Mouse (Mus musculus) frontal cortex, postnatal 36 days (tissue): ENCODE data around the gene Utrn.

Source experiments
- DNase-seq, 2 experiments: peaks; one replicate each; pipeline ENCODE4 v3.0.0; 2022; ENCODE audit warnings: low spot score in 2 of 2

Gene Utrn

GRCm38 (mm10) chr10:12869029-12869671 lies at the start of gene Utrn:
Gene Utrn, minus strand, starts transcription at chr10:12869365.
- peak; percentile 46 to 65 for DNase-seq

DNA sequence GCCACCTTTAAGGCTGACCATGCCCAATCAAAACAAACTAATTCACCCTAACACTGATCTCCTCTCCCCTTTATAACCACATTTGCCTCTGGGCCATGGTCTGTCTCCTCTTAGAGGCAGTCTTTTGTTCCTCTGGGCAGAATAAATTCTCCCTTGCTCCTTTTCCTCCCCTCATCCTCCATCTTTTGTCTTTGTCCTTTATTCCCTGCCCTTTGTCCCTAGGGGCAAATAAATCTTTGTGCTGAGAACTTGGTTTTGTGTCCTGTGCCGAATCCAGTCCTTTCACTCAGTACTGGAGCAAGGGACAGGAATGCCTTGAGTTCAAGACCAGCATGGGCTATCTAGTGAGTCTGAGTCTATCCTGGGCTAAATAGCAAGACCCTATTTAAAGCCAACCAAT lies 48.5 kb upstream of the Utrn start:
- no peak for DNase-seq

- DNase-seq, result no peak
Measured at GRCm38 (mm10) chr10:12916376-12916775, 47.2 kb upstream of the Utrn start.

DNA sequence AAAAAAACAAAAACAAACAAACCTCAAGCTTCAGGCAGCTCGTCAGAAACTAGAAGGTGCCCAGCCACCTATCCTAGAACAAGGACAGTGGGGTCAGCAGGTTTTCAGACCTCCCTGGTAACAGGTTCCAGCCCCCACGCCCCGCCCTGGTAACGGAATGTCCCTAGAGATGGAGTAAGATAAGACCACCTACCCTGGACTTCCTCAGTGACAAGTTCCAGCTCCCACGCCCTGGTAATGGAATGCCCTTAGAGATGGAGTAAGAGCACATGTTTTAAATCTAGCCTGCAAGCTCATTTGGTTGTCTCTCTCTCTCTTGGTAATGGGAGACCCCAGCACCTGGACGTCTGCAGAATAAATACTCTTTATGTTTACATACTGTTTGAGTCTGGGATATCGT lies 46.7 kb upstream of the Utrn start:
- DNase-seq, result no peak

GRCm38 (mm10) chr10:12914203-12914602 lies 45.0 kb upstream of the Utrn start:
- no peak for DNase-seq

GRCm38 (mm10) chr10:12911981-12912530 lies 42.9 kb upstream of the Utrn start:
- DNase-seq, result peak; percentile 14 to 22

DNA sequence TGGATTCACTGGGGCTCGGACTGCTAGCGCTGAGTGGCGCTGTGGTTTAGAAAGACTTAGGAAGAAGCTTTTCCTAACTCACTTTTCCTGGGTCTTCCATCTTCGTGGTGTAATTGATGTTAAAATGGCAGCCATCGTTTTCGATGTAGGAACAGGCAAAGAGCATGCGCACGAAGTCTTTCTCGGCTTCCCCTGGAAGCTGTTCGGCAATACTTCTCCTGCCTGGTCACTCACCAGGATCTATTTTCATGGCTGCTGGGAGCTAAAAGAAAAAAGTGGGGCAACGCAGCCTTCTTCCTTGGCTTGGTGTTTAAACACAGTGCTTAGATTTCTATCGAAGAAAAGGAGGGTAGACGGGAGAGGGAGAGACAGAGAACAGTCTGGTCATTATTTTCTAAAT lies 42.3 kb upstream of the Utrn start:
- no peak for DNase-seq

- no peak for DNase-seq
Measured at GRCm38 (mm10) chr10:12909891-12910290, 40.7 kb upstream of the Utrn start.

DNA sequence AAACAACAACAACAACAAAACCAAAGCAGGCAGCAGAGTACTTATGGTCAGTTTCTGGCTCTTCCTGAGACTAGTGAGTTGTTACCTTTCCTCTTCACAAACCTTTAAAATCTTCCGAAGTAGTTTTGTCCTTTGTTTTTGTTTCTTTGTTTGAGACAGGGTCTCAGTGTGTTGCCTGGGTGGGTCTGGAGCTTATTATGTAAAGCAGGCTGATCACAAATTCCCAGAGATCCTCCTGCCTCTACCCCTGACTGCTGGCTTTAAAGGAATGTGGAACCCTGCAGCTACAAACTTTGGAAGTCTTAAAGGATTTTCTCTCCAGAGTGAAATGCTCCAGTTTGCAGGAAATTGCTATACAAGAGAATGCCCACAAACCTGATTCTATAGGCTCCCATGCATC lies 40.0 kb upstream of the Utrn start:
- no peak for DNase-seq

- no peak for DNase-seq
Measured at GRCm38 (mm10) chr10:12904140-12904528, 35.0 kb upstream of the Utrn start.

GRCm38 (mm10) chr10:12903440-12904139 lies 34.4 kb upstream of the Utrn start:
- no peak for DNase-seq

- no peak for DNase-seq
Measured at GRCm38 (mm10) chr10:12899901-12900300, 30.7 kb upstream of the Utrn start.

- no peak for DNase-seq
Measured at GRCm38 (mm10) chr10:12893339-12893738, 24.2 kb upstream of the Utrn start.

GRCm38 (mm10) chr10:12888373-12888772 lies 19.2 kb upstream of the Utrn start:
- peak in 1 of 2 experiments; percentile 5 for DNase-seq

- DNase-seq, result no peak
Measured at GRCm38 (mm10) chr10:12887792-12888191, 18.6 kb upstream of the Utrn start.

DNA sequence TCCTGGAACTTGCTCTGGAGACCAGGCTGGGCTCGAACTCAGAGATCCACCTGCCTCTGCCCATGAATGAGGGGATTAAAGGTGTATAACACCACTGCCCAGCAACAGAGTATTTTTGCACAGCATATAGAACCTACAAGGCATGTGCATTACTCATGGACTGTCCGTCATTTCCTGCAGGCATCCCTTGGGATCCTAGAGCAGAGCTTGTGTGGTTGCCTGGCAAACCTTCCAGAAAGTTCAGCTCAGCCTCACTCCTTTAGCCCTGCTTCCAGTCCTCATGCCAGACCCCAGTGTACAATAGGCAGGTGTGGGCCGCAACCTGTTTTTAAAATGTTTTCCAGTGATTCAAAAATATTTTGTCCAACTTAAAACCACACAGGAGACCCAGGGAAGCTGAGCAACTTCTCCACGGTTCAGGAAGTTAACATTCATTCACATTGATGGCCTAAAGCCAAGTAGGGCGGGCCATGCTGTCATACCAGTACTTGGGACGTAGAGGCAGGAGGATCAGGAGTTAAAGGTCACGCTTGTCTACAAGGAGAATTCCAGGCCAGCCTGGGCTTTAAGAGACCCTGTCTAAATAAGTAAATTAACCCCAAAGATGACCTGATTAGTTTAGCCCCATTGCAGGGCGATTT lies 15.3 kb upstream of the Utrn start:
- no peak for DNase-seq

GRCm38 (mm10) chr10:12881911-12882310 lies 12.7 kb upstream of the Utrn start:
- DNase-seq, result no peak

DNA sequence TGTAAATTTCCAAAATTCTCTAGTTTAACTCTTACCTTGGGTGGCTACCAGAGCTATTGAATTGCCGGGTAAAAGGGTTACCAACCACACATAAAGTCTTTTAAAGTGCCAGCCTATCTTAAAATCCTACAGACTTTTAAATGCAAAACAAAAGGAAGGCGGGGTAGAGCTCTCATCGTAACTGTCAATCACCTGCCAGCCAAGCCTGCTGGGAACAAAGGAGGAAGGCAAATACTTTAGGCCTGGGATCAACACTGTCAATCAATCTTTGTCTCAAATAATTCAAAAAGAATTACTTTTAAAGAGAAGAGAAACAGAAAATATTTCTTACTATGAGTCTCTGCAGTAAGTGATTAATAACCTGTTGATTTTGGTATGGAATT lies 10.1 kb upstream of the Utrn start:
- DNase-seq, result no peak

- DNase-seq, result no peak
Measured at GRCm38 (mm10) chr10:12878661-12879312, 9.6 kb upstream of the Utrn start.

DNA sequence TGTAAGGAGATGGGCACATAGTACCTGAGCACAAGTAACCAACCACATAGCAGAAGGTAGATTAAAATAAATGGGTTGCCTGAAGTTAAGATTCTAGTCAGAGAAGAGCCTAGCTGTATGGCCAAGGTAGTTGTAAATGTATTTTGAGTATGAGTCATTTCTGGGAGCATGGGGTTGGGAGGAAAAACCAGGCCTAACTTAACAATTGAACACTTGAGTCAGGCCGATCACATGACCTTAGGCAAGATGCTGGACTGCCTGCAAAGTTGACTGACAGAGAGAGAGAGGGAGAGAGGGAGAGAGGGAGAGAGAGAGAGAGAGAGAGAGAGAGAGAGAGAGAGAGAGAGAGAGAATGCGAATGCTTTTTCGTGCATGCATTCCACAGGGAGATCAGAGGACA lies 7.3 kb upstream of the Utrn start:
- no peak for DNase-seq

- DNase-seq, result no peak
Measured at GRCm38 (mm10) chr10:12875410-12875809, 6.2 kb upstream of the Utrn start.

- no peak for DNase-seq
Measured at GRCm38 (mm10) chr10:12874577-12875277, 5.6 kb upstream of the Utrn start.
